Mouse (Mus musculus) limb, embryonic 13.5 days (tissue): ENCODE data around the gene Cmtm8. TPM values are rescaled to one million over a fixed set of nuclear protein-coding genes. Genes with fewer than 3 reads are reported as not detected.

ENCODE experiments used
- ATAC-seq: fragments of 200-750 bp; cut with Nextera tagmentation; 2 replicates; pipeline ENCODE4 v1.8.0; 2017; ENCODE audit warnings: low read depth, moderate number of reproducible peaks, moderate TSS enrichment; ENCODE audit not compliant: low FRiP score
- H3K27ac ChIP-seq: fragments of 300-500 bp; sonication (generic); 2 replicates; pipeline ENCODE4 v1.5.1; 2015; ENCODE audit warnings: inconsistent platforms, mild to moderate bottlenecking, moderate library complexity
- H3K27me3 ChIP-seq: fragments of 300-500 bp; sonication (generic); 2 replicates; pipeline ENCODE4 v1.6.1; 2015; ENCODE audit warnings: mild to moderate bottlenecking, inconsistent platforms
- H3K36me3 ChIP-seq: fragments of 300-500 bp; sonication (generic); 2 replicates; pipeline ENCODE4 v1.6.1; 2015; ENCODE audit warnings: inconsistent platforms, mild to moderate bottlenecking, moderate library complexity
- H3K4me1 ChIP-seq: fragments of 300-500 bp; sonication (generic); 2 replicates; pipeline ENCODE4 v1.6.1; 2015; ENCODE audit warnings: inconsistent platforms
- H3K4me2 ChIP-seq: fragments of 300-500 bp; sonication (generic); replicated peaks from 2 replicates; pipeline ENCODE4 v1.6.1; 2015; ENCODE audit warnings: inconsistent platforms, mild to moderate bottlenecking, moderate library complexity
- H3K4me3 ChIP-seq: fragments of 300-500 bp; sonication (generic); 2 replicates; pipeline ENCODE4 v1.5.1; 2015; ENCODE audit warnings: moderate library complexity, mild to moderate bottlenecking, inconsistent platforms
- H3K9ac ChIP-seq: fragments of 300-500 bp; sonication (generic); 2 replicates; pipeline ENCODE4 v1.6.1; 2015; ENCODE audit warnings: mild to moderate bottlenecking, inconsistent platforms
- H3K9me3 ChIP-seq: fragments of 300-500 bp; sonication (generic); 2 replicates; pipeline ENCODE4 v1.6.1; 2016; ENCODE audit warnings: inconsistent platforms
- WGBS: fragments of 180-500 bp; shearing (Covaris S2); methylation state at CpG from one replicate; pipeline ENCODE4 v1.1.7; 2015; 5-methylcytosine and 5-hydroxymethylcytosine counted together
- polyA plus RNA-seq: library from polyadenylated mRNA; unstranded; fragments of >200 nt; fragmentation: Nextera tagmentation; extraction: Ambion mirVana; gene quantifications from 2 replicates; pipeline ENCODE4 v1.2.1, GENCODE M21; 2015

Gene Cmtm8
- polyA plus RNA-seq, 1 experiment from 2014 or later: 17.9 TPM

GRCm38 (mm10) chr9:114742731-114743130 is 101.2 kb downstream of the Cmtm8 start:
- H3K4me1 ChIP-seq: no peaks in the 10 kb centered on the region
- ATAC-seq: no peak
- H3K27ac ChIP-seq: no peak overlapping the region
- H3K4me2 ChIP-seq: no peak overlapping the region
- H3K27me3 ChIP-seq: no peaks in the 10 kb centered on the region
- no peak overlapping the region for H3K4me3 ChIP-seq
- no peaks in the 10 kb centered on the region for H3K9me3 ChIP-seq
- H3K9ac ChIP-seq: no peak overlapping the region
- WGBS: 73% methylated on average over 2 of the region's 2 CpGs
- peaks cover 48% of the 10 kb centered on the region for H3K36me3 ChIP-seq

- ATAC-seq: no peak
- H3K36me3 ChIP-seq: peaks cover 38% of the 10 kb centered on the region
- H3K27ac ChIP-seq: no peak overlapping the region
- H3K4me1 ChIP-seq: peaks cover 5% of the 10 kb centered on the region
- H3K27me3 ChIP-seq: no peaks in the 10 kb centered on the region
- no peak overlapping the region for H3K4me3 ChIP-seq
- 90% methylated on average over 9 of the region's 9 CpGs for WGBS
- no peaks in the 10 kb centered on the region for H3K9me3 ChIP-seq
- H3K9ac ChIP-seq: no peak overlapping the region
- H3K4me2 ChIP-seq: no peak overlapping the region
These were observed 103.6 kb downstream of the Cmtm8 start for GRCm38 (mm10) chr9:114740336-114740735.

Other genes with a start within 250 kb of the Cmtm8 start
- 75.1 and 75.9 TPM in 2 replicates for gene Cnot10, start 204.0 kb downstream of the Cmtm8 start, polyA plus RNA-seq
- 65.7 and 67.8 TPM in 2 replicates for gene Dync1li1, start 155.4 kb downstream of the Cmtm8 start, polyA plus RNA-seq
- gene Cmtm6, start 113.0 kb downstream of the Cmtm8 start, polyA plus RNA-seq: 28.9 and 32.0 TPM in 2 replicates
- gene Cmtm7, start 62.3 kb downstream of the Cmtm8 start, polyA plus RNA-seq: 110 and 115 TPM in 2 replicates
- 8.5 and 9.7 TPM in 2 replicates for gene Gpd1l, start 89.8 kb upstream of the Cmtm8 start, polyA plus RNA-seq
- 2.8 and 3.9 TPM in 2 replicates for gene Osbpl10, start 134.4 kb upstream of the Cmtm8 start, polyA plus RNA-seq
- gene Rps27rt, start 138.6 kb upstream of the Cmtm8 start, polyA plus RNA-seq: 368 and 463 TPM in 2 replicates